Mouse (Mus musculus): ENCODE measurements around the gene Pcp2. TPM values are rescaled to one million over a fixed set of nuclear protein-coding genes. Genes with fewer than 3 reads are reported as not detected.

The Pcp2 gene
- polyA plus RNA-seq, 1 experiment from 2014 or later = 0.56 TPM

DNA sequence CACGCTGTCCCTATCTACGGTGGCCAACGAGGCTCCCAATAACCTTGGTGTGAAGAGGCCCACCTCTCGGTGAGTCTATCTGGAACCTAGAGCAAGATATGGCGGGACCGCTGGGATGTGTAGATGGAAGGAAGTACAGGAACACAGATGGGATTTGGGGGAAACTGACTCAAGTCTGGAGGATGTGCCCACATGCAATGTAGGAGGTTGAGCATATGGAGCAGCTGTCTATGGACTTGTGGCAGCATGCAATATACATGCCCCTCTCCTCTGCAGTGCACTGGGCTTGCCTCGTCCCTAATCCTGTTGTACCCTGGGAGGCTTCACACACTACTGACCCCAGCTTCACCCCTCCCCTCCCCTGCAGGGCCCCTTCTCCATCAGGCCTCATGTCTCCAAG, 17.5 kb downstream of the Pcp2 start:
- ATAC-seq (ENCODE audit: insufficient number of reproducible peaks, insufficient read depth, low FRiP score, low read depth) = no peak
- H3K9me3 ChIP-seq (ENCODE audit: control insufficient read depth, low read depth, low read length) = no peaks in the 10 kb centered on the region
- peaks cover 36% of the 10 kb centered on the region for H3K36me3 ChIP-seq (ENCODE audit: control insufficient read depth, insufficient read depth, low read length)
- H3K4me1 ChIP-seq (ENCODE audit: control insufficient read depth, insufficient read depth, low read length) = no peaks in the 10 kb centered on the region
- no peak overlapping the region for H3K4me2 ChIP-seq (replicated peaks; ENCODE audit: low read depth, low read length)
- H3K27ac ChIP-seq (ENCODE audit: low read length) = no peak overlapping the region
- no peaks in the 10 kb centered on the region for H3K27me3 ChIP-seq (ENCODE audit: control insufficient read depth, insufficient read depth, low read length)
- WGBS = 88% methylated on average over 7 of the region's 7 CpGs
- H3K4me3 ChIP-seq (ENCODE audit: low read depth, low read length) = no peak overlapping the region
- H3K9ac ChIP-seq (replicated peaks; ENCODE audit: low read depth, low read length) = no peak overlapping the region

- Histone ChIP-seq H3K9ac (replicated peaks; ENCODE audit: low read depth, low read length) (no peak overlapping the region), H3K4me2 (replicated peaks; ENCODE audit: low read depth, low read length) (no peak overlapping the region), H3K36me3 (ENCODE audit: control insufficient read depth, insufficient read depth, low read length) (peaks cover 27% of the 10 kb centered on the region), H3K4me3 (ENCODE audit: low read depth, low read length) (no peak overlapping the region), H3K9me3 (ENCODE audit: control insufficient read depth, low read depth, low read length) (no peaks in the 10 kb centered on the region), H3K27me3 (ENCODE audit: control insufficient read depth, insufficient read depth, low read length) (no peaks in the 10 kb centered on the region), H3K27ac (ENCODE audit: low read length) (no peak overlapping the region), H3K4me1 (ENCODE audit: control insufficient read depth, insufficient read depth, low read length) (no peaks in the 10 kb centered on the region)
- WGBS = 73% methylated on average over 16 of the region's 16 CpGs
- ATAC-seq (ENCODE audit: insufficient number of reproducible peaks, insufficient read depth, low FRiP score, low read depth) = no peak
Observed at GRCm38 (mm10) chr8:3606593-3606992, 18.8 kb downstream of the Pcp2 start.

DNA sequence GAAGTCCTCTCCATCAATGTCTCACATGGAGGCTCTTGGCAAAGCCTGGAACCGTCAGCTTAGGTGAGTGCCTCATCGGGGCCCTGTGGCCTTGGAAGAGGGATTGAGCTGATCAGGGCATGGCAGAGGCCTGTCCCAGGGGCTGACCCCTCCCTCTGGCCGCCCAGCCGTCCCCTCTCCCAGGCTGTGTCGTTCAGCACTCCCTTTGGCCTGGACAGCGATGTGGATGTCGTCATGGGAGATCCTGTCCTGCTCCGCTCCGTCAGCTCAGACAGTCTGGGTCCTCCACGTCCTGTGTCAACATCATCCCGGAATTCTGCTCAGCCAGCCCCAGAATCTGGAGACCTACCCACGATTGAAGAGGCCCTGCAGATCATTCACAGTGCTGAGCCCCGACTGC, 21.9 kb downstream of the Pcp2 start:
- 77% methylated on average over 13 of the region's 13 CpGs for WGBS
- Histone ChIP-seq H3K36me3 (ENCODE audit: control insufficient read depth, insufficient read depth, low read length) (peaks cover 7% of the 10 kb centered on the region; the same call in 1 of the 2 replicates), H3K4me1 (ENCODE audit: control insufficient read depth, insufficient read depth, low read length) (no peaks in the 10 kb centered on the region), H3K4me3 (ENCODE audit: low read depth, low read length) (no peak overlapping the region), H3K27me3 (ENCODE audit: control insufficient read depth, insufficient read depth, low read length) (no peaks in the 10 kb centered on the region), H3K9ac (replicated peaks; ENCODE audit: low read depth, low read length) (no peak overlapping the region), H3K27ac (ENCODE audit: low read length) (no peak overlapping the region), H3K9me3 (ENCODE audit: control insufficient read depth, low read depth, low read length) (no peaks in the 10 kb centered on the region), H3K4me2 (replicated peaks; ENCODE audit: low read depth, low read length) (no peak overlapping the region)
- no peak for ATAC-seq (ENCODE audit: insufficient number of reproducible peaks, insufficient read depth, low FRiP score, low read depth)

- WGBS = 90% methylated on average over 6 of the region's 6 CpGs
- peaks cover 3% of the 10 kb centered on the region; the same call in 1 of the 2 replicates for H3K36me3 ChIP-seq (ENCODE audit: control insufficient read depth, insufficient read depth, low read length)
- ATAC-seq (ENCODE audit: insufficient number of reproducible peaks, insufficient read depth, low FRiP score, low read depth) = no peak
- H3K27me3 ChIP-seq (ENCODE audit: control insufficient read depth, insufficient read depth, low read length) = no peaks in the 10 kb centered on the region
- no peak overlapping the region for H3K4me3 ChIP-seq (ENCODE audit: low read depth, low read length)
- H3K9me3 ChIP-seq (ENCODE audit: control insufficient read depth, low read depth, low read length) = no peaks in the 10 kb centered on the region
- H3K4me1 ChIP-seq (ENCODE audit: control insufficient read depth, insufficient read depth, low read length) = no peaks in the 10 kb centered on the region
- no peak overlapping the region for H3K4me2 ChIP-seq (replicated peaks; ENCODE audit: low read depth, low read length)
- no peak overlapping the region for H3K27ac ChIP-seq (ENCODE audit: low read length)
- H3K9ac ChIP-seq (replicated peaks; ENCODE audit: low read depth, low read length) = no peak overlapping the region
Observed at GRCm38 (mm10) chr8:3600401-3600800, 24.9 kb downstream of the Pcp2 start.

DNA sequence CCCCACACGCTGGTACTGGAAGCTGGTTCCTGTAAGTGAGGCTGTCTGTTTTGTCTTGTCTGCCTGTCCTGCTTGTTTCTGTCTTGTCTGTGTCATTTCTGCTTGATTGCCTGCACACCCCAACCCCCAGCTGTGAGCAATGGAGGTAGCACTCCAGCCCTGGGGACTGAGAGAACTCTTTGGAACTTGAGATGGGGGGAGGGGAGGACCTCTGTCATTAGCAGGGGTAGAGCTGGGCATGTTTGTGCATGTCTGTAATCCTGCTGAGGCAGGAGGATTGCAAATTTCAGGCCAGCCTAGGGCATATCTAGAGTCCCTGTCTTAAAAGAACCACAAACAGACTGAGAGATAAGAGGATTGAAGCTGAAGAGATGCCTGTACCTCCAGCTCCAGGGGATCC, 26.1 kb downstream of the Pcp2 start:
- H3K27ac ChIP-seq (ENCODE audit: low read length) = no peak overlapping the region
- no peak for ATAC-seq (ENCODE audit: insufficient number of reproducible peaks, insufficient read depth, low FRiP score, low read depth)
- 73% methylated on average over 1 of the region's 1 CpGs for WGBS

DNA sequence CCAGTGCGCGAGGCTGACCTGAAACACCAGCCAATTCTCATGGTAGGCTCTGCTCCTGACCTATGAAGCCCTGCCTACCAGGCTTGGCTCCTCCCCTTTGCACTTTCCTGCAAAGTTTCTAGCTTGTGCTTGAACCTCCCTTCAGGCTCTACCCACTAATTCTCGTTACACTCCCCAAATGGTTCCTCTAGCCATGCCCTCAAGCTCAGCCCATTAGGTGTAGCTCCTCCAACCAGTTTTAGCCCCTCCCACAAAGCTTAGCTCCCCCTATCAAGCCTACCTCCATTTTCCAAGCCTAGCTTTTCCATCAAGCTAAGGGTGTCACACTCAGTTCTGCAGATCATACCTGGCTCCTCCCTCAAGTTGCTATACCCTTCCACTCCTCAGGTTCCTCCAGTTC, 27.3 kb downstream of the Pcp2 start:
- Histone ChIP-seq H3K9ac (replicated peaks; ENCODE audit: low read depth, low read length) (no peak overlapping the region), H3K9me3 (ENCODE audit: control insufficient read depth, low read depth, low read length) (no peaks in the 10 kb centered on the region), H3K4me2 (replicated peaks; ENCODE audit: low read depth, low read length) (no peak overlapping the region), H3K27ac (ENCODE audit: low read length) (no peak overlapping the region), H3K27me3 (ENCODE audit: control insufficient read depth, insufficient read depth, low read length) (no peaks in the 10 kb centered on the region), H3K36me3 (ENCODE audit: control insufficient read depth, insufficient read depth, low read length) (peaks cover 3% of the 10 kb centered on the region; the same call in 1 of the 2 replicates), H3K4me1 (ENCODE audit: control insufficient read depth, insufficient read depth, low read length) (no peaks in the 10 kb centered on the region), H3K4me3 (ENCODE audit: low read depth, low read length) (no peak overlapping the region)
- ATAC-seq (ENCODE audit: insufficient number of reproducible peaks, insufficient read depth, low FRiP score, low read depth) = no peak
- 62% methylated on average over 3 of the region's 3 CpGs for WGBS

More for the DNA sequence above, 26.1 kb downstream of the Pcp2 start:
- Histone ChIP-seq H3K27me3 (ENCODE audit: control insufficient read depth, insufficient read depth, low read length) (no peaks in the 10 kb centered on the region), H3K36me3 (ENCODE audit: control insufficient read depth, insufficient read depth, low read length) (peaks cover 3% of the 10 kb centered on the region; the same call in 1 of the 2 replicates), H3K4me1 (ENCODE audit: control insufficient read depth, insufficient read depth, low read length) (no peaks in the 10 kb centered on the region), H3K4me3 (ENCODE audit: low read depth, low read length) (no peak overlapping the region), H3K9ac (replicated peaks; ENCODE audit: low read depth, low read length) (no peak overlapping the region), H3K4me2 (replicated peaks; ENCODE audit: low read depth, low read length) (no peak overlapping the region), H3K9me3 (ENCODE audit: control insufficient read depth, low read depth, low read length) (no peaks in the 10 kb centered on the region)

GRCm38 (mm10) chr8:3594466-3594865, 30.9 kb downstream of the Pcp2 start:
- Histone ChIP-seq H3K27ac (ENCODE audit: low read length) (no peak overlapping the region), H3K9ac (replicated peaks; ENCODE audit: low read depth, low read length) (no peak overlapping the region), H3K4me1 (ENCODE audit: control insufficient read depth, insufficient read depth, low read length) (no peaks in the 10 kb centered on the region), H3K9me3 (ENCODE audit: control insufficient read depth, low read depth, low read length) (no peaks in the 10 kb centered on the region), H3K4me3 (ENCODE audit: low read depth, low read length) (no peak overlapping the region), H3K4me2 (replicated peaks; ENCODE audit: low read depth, low read length) (no peak overlapping the region), H3K36me3 (ENCODE audit: control insufficient read depth, insufficient read depth, low read length) (peaks cover 3% of the 10 kb centered on the region; the same call in 1 of the 2 replicates), H3K27me3 (ENCODE audit: control insufficient read depth, insufficient read depth, low read length) (no peaks in the 10 kb centered on the region)
- 85% methylated on average over 2 of the region's 2 CpGs for WGBS
- no peak for ATAC-seq (ENCODE audit: insufficient number of reproducible peaks, insufficient read depth, low FRiP score, low read depth)

- 52% methylated on average over 3 of the region's 3 CpGs for WGBS
- Histone ChIP-seq H3K4me2 (replicated peaks; ENCODE audit: low read depth, low read length) (no peak overlapping the region), H3K27me3 (ENCODE audit: control insufficient read depth, insufficient read depth, low read length) (no peaks in the 10 kb centered on the region), H3K27ac (ENCODE audit: low read length) (no peak overlapping the region), H3K4me1 (ENCODE audit: control insufficient read depth, insufficient read depth, low read length) (no peaks in the 10 kb centered on the region), H3K36me3 (ENCODE audit: control insufficient read depth, insufficient read depth, low read length) (peaks cover under 1% of the 10 kb centered on the region; the same call in 1 of the 2 replicates), H3K9ac (replicated peaks; ENCODE audit: low read depth, low read length) (no peak overlapping the region), H3K9me3 (ENCODE audit: control insufficient read depth, low read depth, low read length) (no peaks in the 10 kb centered on the region), H3K4me3 (ENCODE audit: low read depth, low read length) (no peak overlapping the region)
- no peak for ATAC-seq (ENCODE audit: insufficient number of reproducible peaks, insufficient read depth, low FRiP score, low read depth)
Observed at GRCm38 (mm10) chr8:3593470-3593869, 31.9 kb downstream of the Pcp2 start.

GRCm38 (mm10) chr8:3588258-3588633, 37.1 kb downstream of the Pcp2 start:
- 5% methylated on average over 11 of the region's 11 CpGs for WGBS
- ATAC-seq (ENCODE audit: insufficient number of reproducible peaks, insufficient read depth, low FRiP score, low read depth) = peak; percentile 51
- H3K4me1 ChIP-seq (ENCODE audit: control insufficient read depth, insufficient read depth, low read length) = no peaks in the 10 kb centered on the region
- H3K27me3 ChIP-seq (ENCODE audit: control insufficient read depth, insufficient read depth, low read length) = peaks cover 5% of the 10 kb centered on the region
- H3K36me3 ChIP-seq (ENCODE audit: control insufficient read depth, insufficient read depth, low read length) = no peaks in the 10 kb centered on the region
- H3K9me3 ChIP-seq (ENCODE audit: control insufficient read depth, low read depth, low read length) = no peaks in the 10 kb centered on the region
- H3K27ac ChIP-seq (ENCODE audit: low read length) = peak overlapping the region; percentile 80; the same call in 1 of the 2 replicates
- H3K9ac ChIP-seq (replicated peaks; ENCODE audit: low read depth, low read length) = peak overlapping the region; percentile 65
- peak overlapping the region; percentile 84 for H3K4me2 ChIP-seq (replicated peaks; ENCODE audit: low read depth, low read length)
- H3K4me3 ChIP-seq (ENCODE audit: low read depth, low read length) = peak overlapping the region; percentile 75

Measured in stomach, embryonic 14.5 days (tissue).